Mouse (Mus musculus) left cerebral cortex, adult 2 months (tissue): ENCODE results near the gene Xylt1. TPM values are rescaled to one million over a fixed set of nuclear protein-coding genes. Genes with fewer than 3 reads are reported as not detected.
A peak's percentile ranks its signal among the peaks of the same experiment; 100 is the strongest.

Source experiments
- DNase-seq, 2 experiments: peaks; one replicate each; pipeline ENCODE4 v3.0.0; 2021 to 2022; ENCODE audit warnings: low spot score in 2 of 2, mixed read lengths in 1 of 2; ENCODE audit errors: extremely low spot score in 1 of 2
- H3K27ac ChIP-seq: fragments of 200-600 bp; 2 replicates; pipeline ENCODE4 v1.8.1; 2022
- H3K4me3 ChIP-seq: fragments of 200-600 bp; 2 replicates; pipeline ENCODE4 v1.8.1; 2022
- CTCF ChIP-seq: fragments of 200-600 bp; IDR thresholded peaks from 2 replicates; pipeline ENCODE4 v1.8.1; 2022; ENCODE audit warnings: antibody characterized with exemption, mild to moderate bottlenecking, moderate library complexity
- intact Hi-C: fragments of 180-260 bp; cut with DNase I; formaldehyde crosslinking; loops from one replicate; pipeline ENCODE4 v1.15.1; 2025
- total RNA-seq, 2 experiments: library from RNA; stranded (reverse); gene quantifications; 2 replicates each; pipeline ENCODE4 v1.2.3; 2021

Gene Xylt1
- total RNA-seq, 2 experiments from 2014 or later, result 51.7 to 60.5 TPM

GRCm38 (mm10) chr7:117503714-117504113 is 122.9 kb downstream of the Xylt1 start:
- intact Hi-C loops, result no loop called here
- H3K4me3 ChIP-seq, result no peak overlapping the region
- no peak overlapping the region for H3K27ac ChIP-seq
- no peak for DNase-seq
- no peak for TF ChIP-seq CTCF

GRCm38 (mm10) chr7:117505791-117506190 is 125.0 kb downstream of the Xylt1 start:
- H3K4me3 ChIP-seq, result no peak overlapping the region

GRCm38 (mm10) chr7:117507351-117507750 is 126.6 kb downstream of the Xylt1 start:
- TF ChIP-seq CTCF, result no peak
- Histone ChIP-seq H3K27ac (no peak overlapping the region), H3K4me3 (no peak overlapping the region)
- DNase-seq, result no peak
- intact Hi-C loops, result no loop called here

More at GRCm38 (mm10) chr7:117505791-117506190, 125.0 kb downstream of the Xylt1 start:
- no peak for TF ChIP-seq CTCF
- H3K27ac ChIP-seq, result no peak overlapping the region
- intact Hi-C loops, result no loop called here
- DNase-seq, result no peak

- no peak for TF ChIP-seq CTCF
- no peak for DNase-seq
- intact Hi-C loops, result no loop called here
- H3K27ac ChIP-seq, result no peak overlapping the region
- no peak overlapping the region for H3K4me3 ChIP-seq
These were observed 127.3 kb downstream of the Xylt1 start for GRCm38 (mm10) chr7:117508090-117508489.

GRCm38 (mm10) chr7:117510113-117510512 is 129.3 kb downstream of the Xylt1 start:
- Histone ChIP-seq H3K4me3 (no peak overlapping the region), H3K27ac (no peak overlapping the region)
- peak in 1 of 2 experiments; percentile 36 for DNase-seq
- no peak for TF ChIP-seq CTCF
- intact Hi-C loops, result no loop called here

GRCm38 (mm10) chr7:117512301-117512700 is 131.5 kb downstream of the Xylt1 start:
- H3K27ac ChIP-seq, result no peak overlapping the region
- no peak for TF ChIP-seq CTCF
- H3K4me3 ChIP-seq, result no peak overlapping the region
- DNase-seq, result no peak
- intact Hi-C loops, result no loop called here

GRCm38 (mm10) chr7:117515794-117516193 is 135.0 kb downstream of the Xylt1 start:
- no peak overlapping the region for H3K4me3 ChIP-seq
- intact Hi-C loops, result no loop called here
- no peak for DNase-seq
- H3K27ac ChIP-seq, result no peak overlapping the region
- no peak for TF ChIP-seq CTCF

- DNase-seq, result no peak
- no peak for TF ChIP-seq CTCF
- Histone ChIP-seq H3K27ac (no peak overlapping the region), H3K4me3 (no peak overlapping the region)
- intact Hi-C loops, result no loop called here
These were observed 136.1 kb downstream of the Xylt1 start for GRCm38 (mm10) chr7:117516896-117517295.

- no peak for DNase-seq
- Histone ChIP-seq H3K27ac (no peak overlapping the region), H3K4me3 (no peak overlapping the region)
- no peak for TF ChIP-seq CTCF
- intact Hi-C loops, result no loop called here
These were observed 140.6 kb downstream of the Xylt1 start for GRCm38 (mm10) chr7:117521369-117521768.

- no peak overlapping the region for H3K4me3 ChIP-seq
- H3K27ac ChIP-seq, result no peak overlapping the region
- intact Hi-C loops, result no loop called here
- no peak for TF ChIP-seq CTCF
- no peak for DNase-seq
These were observed 141.4 kb downstream of the Xylt1 start for GRCm38 (mm10) chr7:117522092-117522635.

GRCm38 (mm10) chr7:117524430-117525214 is 143.8 kb downstream of the Xylt1 start:
- no peak for TF ChIP-seq CTCF

GRCm38 (mm10) chr7:117525678-117526077 is 144.9 kb downstream of the Xylt1 start:
- TF ChIP-seq CTCF, result no peak
- peak in 1 of 2 experiments; percentile 28 for DNase-seq
- intact Hi-C loops, result no loop called here
- Histone ChIP-seq H3K27ac (peak overlapping the region; percentile 1), H3K4me3 (no peak overlapping the region)

More at GRCm38 (mm10) chr7:117524430-117525214, 143.8 kb downstream of the Xylt1 start:
- no peak for DNase-seq
- peak overlapping the region; percentile 19 for H3K27ac ChIP-seq
- no peak overlapping the region for H3K4me3 ChIP-seq
- intact Hi-C loops, result no loop called here

- no peak for DNase-seq
- Histone ChIP-seq H3K4me3 (no peak overlapping the region), H3K27ac (no peak overlapping the region)
- TF ChIP-seq CTCF, result no peak
- intact Hi-C loops, result no loop called here
These were observed 145.8 kb downstream of the Xylt1 start for GRCm38 (mm10) chr7:117526570-117526969.
